In genomic region chr11:6626388-6626772, GRCm38 (mm10) we compare ENCODE assay signal across 9 mouse cellular contexts. TPM values are rescaled to one million over a fixed set of nuclear protein-coding genes. Genes with fewer than 3 reads are reported as not detected.
DNase-seq lines count a peak whose midpoint lies in the region; ATAC-seq and TF ChIP-seq lines count a peak whose summit lies in the region.
"Had no signal": no experiment of that assay in that cellular context is flagged by ENCODE, and none has a peak within 500 bp of the region (broad histone marks: within the 10 kb centered on the region; RNA-seq: fewer than 3 reads in every experiment).

No protein-coding gene starts in this region.

- WGBS in liver, adult 2 months = 4% methylated on average over 16 of the region's 16 CpGs
- 11% methylated on average over 16 of the region's 16 CpGs for WGBS in embryonic facial prominence, embryonic 13.5 days
- 8% methylated on average over 16 of the region's 16 CpGs for WGBS in intestine, embryonic 15.5 days
- WGBS in neural tube, embryonic 13.5 days = 15% methylated on average over 16 of the region's 16 CpGs

- peaks cover 3% of the 10 kb centered on the region; the same call in 1 of the 2 replicates for H3K79me2 ChIP-seq in liver, adult 2 months (ENCODE audit: control insufficient read depth, insufficient read depth, low read length)

- H3K27ac ChIP-seq in liver, adult 2 months (replicated peaks; ENCODE audit: insufficient read depth, low read depth, low read length) = peak overlapping the region; percentile 88
- H3K27ac ChIP-seq in embryonic facial prominence, embryonic 13.5 days = peak overlapping the region; percentile 95
- peak overlapping the region; percentile 89 for H3K27ac ChIP-seq in intestine, embryonic 15.5 days
- H3K27ac ChIP-seq in neural tube, embryonic 13.5 days (replicated peaks) = peak overlapping the region; percentile 89

- TF ChIP-seq POLR2A in liver, adult 2 months (IDR thresholded peaks at IDR 0.05; ENCODE audit: extremely low read depth, insufficient read depth, low read length) = no peak

- H3K36me3 ChIP-seq in liver, adult 2 months (ENCODE audit: control insufficient read depth, insufficient read depth, low read length) = peaks cover 12% of the 10 kb centered on the region; the same call in 1 of the 2 replicates
- H3K36me3 ChIP-seq in embryonic facial prominence, embryonic 13.5 days = peaks cover 32% of the 10 kb centered on the region
- peaks cover 12% of the 10 kb centered on the region; the same call in 1 of the 2 replicates for H3K36me3 ChIP-seq in intestine, embryonic 15.5 days
- H3K36me3 ChIP-seq in neural tube, embryonic 13.5 days = peaks cover 31% of the 10 kb centered on the region

- DNase-seq in liver, adult 2 months (ENCODE audit: extremely low read depth, low read depth, low spot score) = no peak
- DNase-seq in liver = no peak
- no peak for DNase-seq in layer of hippocampus, postnatal 10 days (ENCODE audit: low spot score in 2 of 2)
- DNase-seq in right cerebral cortex, postnatal 4 days = no peak
- no peak for DNase-seq in thymus, postnatal 25 days

- H3K9me3 ChIP-seq in embryonic facial prominence, embryonic 13.5 days = no peaks in the 10 kb centered on the region
- H3K9me3 ChIP-seq in intestine, embryonic 15.5 days = no peaks in the 10 kb centered on the region
- H3K9me3 ChIP-seq in neural tube, embryonic 13.5 days = no peaks in the 10 kb centered on the region

- H3K4me3 ChIP-seq in liver, adult 2 months (ENCODE audit: insufficient read depth, low read depth, low read length) = peak overlapping the region; percentile 95
- peak overlapping the region; percentile 74 for H3K4me3 ChIP-seq in embryonic facial prominence, embryonic 13.5 days
- H3K4me3 ChIP-seq in intestine, embryonic 15.5 days (replicated peaks) = peak overlapping the region; percentile 77
- H3K4me3 ChIP-seq in neural tube, embryonic 13.5 days = peak overlapping the region; percentile 68

- peaks cover 7% of the 10 kb centered on the region for H3K4me1 ChIP-seq in liver, adult 2 months (ENCODE audit: control insufficient read depth, insufficient read depth, low read length)
- peaks cover 32% of the 10 kb centered on the region for H3K4me1 ChIP-seq in embryonic facial prominence, embryonic 13.5 days
- H3K4me1 ChIP-seq in intestine, embryonic 15.5 days (replicated peaks) = peaks cover 13% of the 10 kb centered on the region
- H3K4me1 ChIP-seq in neural tube, embryonic 13.5 days (replicated peaks) = peaks cover 33% of the 10 kb centered on the region

- ATAC-seq in embryonic facial prominence, embryonic 13.5 days (ENCODE audit: insufficient number of reproducible peaks, insufficient read depth, low FRiP score, low TSS enrichment, low read depth) = no peak
- peak; percentile 37 for ATAC-seq in intestine, embryonic 15.5 days
- peak; percentile 48 for ATAC-seq in neural tube, embryonic 13.5 days (ENCODE audit: low read depth)

- H3K27me3 ChIP-seq in liver, adult 2 months (ENCODE audit: control insufficient read depth, insufficient read depth, low read length) = no peaks in the 10 kb centered on the region
- no peaks in the 10 kb centered on the region for H3K27me3 ChIP-seq in embryonic facial prominence, embryonic 13.5 days
- no peaks in the 10 kb centered on the region for H3K27me3 ChIP-seq in intestine, embryonic 15.5 days (replicated peaks)
- no peaks in the 10 kb centered on the region for H3K27me3 ChIP-seq in neural tube, embryonic 13.5 days

- no peak for TF ChIP-seq CTCF in liver, adult 2 months (IDR thresholded peaks at IDR 0.05; ENCODE audit: low read depth, low read length)

- H3K4me2 ChIP-seq in embryonic facial prominence, embryonic 13.5 days = peak overlapping the region; percentile 92
- peak overlapping the region; percentile 77 for H3K4me2 ChIP-seq in intestine, embryonic 15.5 days (replicated peaks)
- peak overlapping the region; percentile 79 for H3K4me2 ChIP-seq in neural tube, embryonic 13.5 days

- H3K9ac ChIP-seq in liver, adult 2 months (ENCODE audit: low read depth, low read length) = peak overlapping the region; percentile 87
- H3K9ac ChIP-seq in embryonic facial prominence, embryonic 13.5 days = peak overlapping the region; percentile 78
- H3K9ac ChIP-seq in intestine, embryonic 15.5 days = peak overlapping the region; percentile 69
- H3K9ac ChIP-seq in neural tube, embryonic 13.5 days = peak overlapping the region; percentile 84

RNA-seq across cellular contexts. Expression of gene Tbrg4, which starts 0.5 kb away (rescaled TPM):
- 17.7 and 18.0 TPM in 2 replicates for total RNA-seq in liver, adult 2 months (2014; rRNA removed)
- polyA plus RNA-seq in liver, adult 2 months (2012; rRNA removed) = 49.4 and 71.0 TPM in 2 replicates
- 33.6 and 38.5 TPM in 2 replicates for polyA plus RNA-seq in embryonic facial prominence, embryonic 13.5 days (2015; fragmentation: Nextera tagmentation; extraction: Ambion mirVana)
- polyA plus RNA-seq in intestine, embryonic 15.5 days (2015; fragmentation: Nextera tagmentation; extraction: Ambion mirVana) = 56.3 and 57.6 TPM in 2 replicates
- polyA plus RNA-seq in neural tube, embryonic 13.5 days (2015; fragmentation: Nextera tagmentation; extraction: Ambion mirVana) = 29.9 and 31.7 TPM in 2 replicates
- 10 to 100 TPM; 52.8 to 53.3 TPM for total RNA-seq in layer of hippocampus, postnatal 10 days (2021)

RNA-seq across cellular contexts. Expression of gene Wap, which starts 12.1 kb away (rescaled TPM):
- total RNA-seq in liver, adult 2 months (2014; rRNA removed) = not detected in 2 replicates
- polyA plus RNA-seq in liver, adult 2 months (2012; rRNA removed) = not detected in 2 replicates
- not detected in 2 replicates for polyA plus RNA-seq in embryonic facial prominence, embryonic 13.5 days (2015; fragmentation: Nextera tagmentation; extraction: Ambion mirVana)
- polyA plus RNA-seq in intestine, embryonic 15.5 days (2015; fragmentation: Nextera tagmentation; extraction: Ambion mirVana) = not detected in 2 replicates
- polyA plus RNA-seq in neural tube, embryonic 13.5 days (2015; fragmentation: Nextera tagmentation; extraction: Ambion mirVana) = not detected in 2 replicates
- total RNA-seq in layer of hippocampus, postnatal 10 days (2021) = not detected
- polyA plus RNA-seq: large intestine, adult 2 months had no signal

RNA-seq across cellular contexts. Expression of gene Nacad, which starts 20.5 kb away (rescaled TPM):
- under 0.01 TPM in 2 replicates for total RNA-seq in liver, adult 2 months (2014; rRNA removed)
- polyA plus RNA-seq in liver, adult 2 months (2012; rRNA removed) = 0.02 TPM in 1 of 2 replicates, not detected in the other
- polyA plus RNA-seq in embryonic facial prominence, embryonic 13.5 days (2015; fragmentation: Nextera tagmentation; extraction: Ambion mirVana) = 2.9 and 3.4 TPM in 2 replicates
- 6.2 and 6.3 TPM in 2 replicates for polyA plus RNA-seq in intestine, embryonic 15.5 days (2015; fragmentation: Nextera tagmentation; extraction: Ambion mirVana)
- polyA plus RNA-seq in neural tube, embryonic 13.5 days (2015; fragmentation: Nextera tagmentation; extraction: Ambion mirVana) = 103 and 110 TPM in 2 replicates
- total RNA-seq in layer of hippocampus, postnatal 10 days (2021) = 10 to 100 TPM; 68.6 to 75.4 TPM

RNA-seq across cellular contexts. Expression of gene Ramp3, which starts 31.9 kb away (rescaled TPM):
- total RNA-seq in liver, adult 2 months (2014; rRNA removed) = 0.07 and 0.09 TPM in 2 replicates
- 0.09 and 0.16 TPM in 2 replicates for polyA plus RNA-seq in liver, adult 2 months (2012; rRNA removed)
- polyA plus RNA-seq in embryonic facial prominence, embryonic 13.5 days (2015; fragmentation: Nextera tagmentation; extraction: Ambion mirVana) = 6.7 and 8.0 TPM in 2 replicates
- 5.4 and 6.1 TPM in 2 replicates for polyA plus RNA-seq in intestine, embryonic 15.5 days (2015; fragmentation: Nextera tagmentation; extraction: Ambion mirVana)
- polyA plus RNA-seq in neural tube, embryonic 13.5 days (2015; fragmentation: Nextera tagmentation; extraction: Ambion mirVana) = 23.8 and 25.7 TPM in 2 replicates
- total RNA-seq in layer of hippocampus, postnatal 10 days (2021) = 1 to 10 TPM; 5.4 to 6.8 TPM

Comparison
In these comparisons a context has a peak if more than half of its experiments do, and no peak if none do; other contexts are left out.
1. RNA of gene Nacad, which starts 20.5 kb away (polyA plus RNA-seq): 103 to 110 TPM in neural tube, embryonic 13.5 days; 6.2 to 6.3 TPM in intestine, embryonic 15.5 days, 2.9 to 3.4 TPM in embryonic facial prominence, embryonic 13.5 days and 0.02 TPM in liver, adult 2 months; every median in the first group is over 10 times any median in the second.
2. Peak in every context shown above with its lines, with median percentiles within 50 percentile points of each other: H3K27ac ChIP-seq, H3K4me3 ChIP-seq, H3K9ac ChIP-seq and H3K4me2 ChIP-seq.